Mouse (Mus musculus): ENCODE results near the gene Slc2a9. TPM values are rescaled to one million over a fixed set of nuclear protein-coding genes. Genes with fewer than 3 reads are reported as not detected.

The Slc2a9 gene
- polyA plus RNA-seq, 1 experiment, result 0.01 TPM

GRCm38 (mm10) chr5:38461261-38461660 is 41.7 kb downstream of the Slc2a9 start:
- Histone ChIP-seq H3K36me3 (ENCODE audit: control insufficient read depth) (no peaks in the 10 kb centered on the region), H3K9me3 (ENCODE audit: control insufficient read depth, low read length) (no peaks in the 10 kb centered on the region; the same call in 1 of the 2 replicates), H3K27me3 (ENCODE audit: control insufficient read depth) (no peaks in the 10 kb centered on the region), H3K4me1 (ENCODE audit: control insufficient read depth) (no peaks in the 10 kb centered on the region), H3K4me3 (replicated peaks) (no peak overlapping the region)
- no peak for TF ChIP-seq TAL1 (IDR thresholded peaks at IDR 0.05; ENCODE audit: low read length)
- no peak for TF ChIP-seq GATA1 (IDR thresholded peaks at IDR 0.05; ENCODE audit: low read length)

- no peak overlapping the region for H3K4me3 ChIP-seq (replicated peaks)
- no peaks in the 10 kb centered on the region for H3K9me3 ChIP-seq (ENCODE audit: control insufficient read depth, low read length)
- no peaks in the 10 kb centered on the region for H3K36me3 ChIP-seq (ENCODE audit: control insufficient read depth)
- TF ChIP-seq TAL1 (IDR thresholded peaks at IDR 0.05; ENCODE audit: low read length) (no peak), GATA1 (IDR thresholded peaks at IDR 0.05; ENCODE audit: low read length) (no peak)
- no peaks in the 10 kb centered on the region for H3K27me3 ChIP-seq (ENCODE audit: control insufficient read depth)
- H3K4me1 ChIP-seq (ENCODE audit: control insufficient read depth), result no peaks in the 10 kb centered on the region
Observed at GRCm38 (mm10) chr5:38450936-38451335, 52.0 kb downstream of the Slc2a9 start.

DNA sequence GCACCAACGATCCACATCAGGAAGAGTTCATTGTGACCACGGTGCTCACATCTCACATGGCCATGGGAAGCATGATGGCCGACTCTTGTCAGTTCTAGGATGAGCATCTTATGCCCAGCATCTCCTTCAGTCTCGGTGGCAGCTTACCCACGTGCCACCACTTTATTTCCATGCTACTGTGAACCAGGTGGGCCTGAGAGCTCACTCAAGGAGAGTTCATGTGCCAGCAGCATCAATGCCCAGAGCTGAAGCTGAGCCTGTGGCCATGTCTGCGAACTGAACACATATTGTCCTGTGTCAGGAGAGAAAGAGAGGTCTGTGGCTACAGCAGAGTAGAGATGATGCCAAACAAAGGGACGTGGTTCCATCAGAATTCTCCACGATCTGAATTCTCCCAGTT is 53.3 kb downstream of the Slc2a9 start:
- no peaks in the 10 kb centered on the region for H3K4me1 ChIP-seq (ENCODE audit: control insufficient read depth)
- H3K36me3 ChIP-seq (ENCODE audit: control insufficient read depth), result no peaks in the 10 kb centered on the region
- no peaks in the 10 kb centered on the region for H3K27me3 ChIP-seq (ENCODE audit: control insufficient read depth)
- no peak overlapping the region for H3K4me3 ChIP-seq (replicated peaks)
- H3K9me3 ChIP-seq (ENCODE audit: control insufficient read depth, low read length), result no peaks in the 10 kb centered on the region
- TF ChIP-seq GATA1 (IDR thresholded peaks at IDR 0.05; ENCODE audit: low read length) (no peak), TAL1 (IDR thresholded peaks at IDR 0.05; ENCODE audit: low read length) (no peak)

DNA sequence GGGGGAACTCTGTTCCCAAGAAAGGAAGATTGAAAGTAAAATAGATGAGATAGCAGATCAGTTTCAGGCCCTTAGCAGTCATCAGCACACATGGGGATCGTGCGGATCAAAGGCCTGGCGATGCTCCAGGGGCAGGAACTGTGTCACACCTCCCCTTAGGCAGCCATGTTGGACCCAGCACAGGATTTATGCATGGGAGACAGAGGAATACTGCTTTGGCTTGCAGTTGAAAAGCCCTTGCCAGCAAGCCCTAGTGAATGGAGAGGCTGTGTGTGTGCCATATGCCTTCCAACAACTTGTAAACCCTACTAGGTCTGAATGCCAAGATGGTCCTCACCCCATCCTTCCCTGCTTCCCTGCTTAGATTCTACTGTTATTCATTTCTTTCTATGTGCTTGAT is 54.8 kb downstream of the Slc2a9 start:
- Histone ChIP-seq H3K4me3 (replicated peaks) (no peak overlapping the region), H3K27me3 (ENCODE audit: control insufficient read depth) (no peaks in the 10 kb centered on the region), H3K9me3 (ENCODE audit: control insufficient read depth, low read length) (no peaks in the 10 kb centered on the region), H3K36me3 (ENCODE audit: control insufficient read depth) (no peaks in the 10 kb centered on the region), H3K4me1 (ENCODE audit: control insufficient read depth) (no peaks in the 10 kb centered on the region)
- TF ChIP-seq GATA1 (IDR thresholded peaks at IDR 0.05; ENCODE audit: low read length) (no peak), TAL1 (IDR thresholded peaks at IDR 0.05; ENCODE audit: low read length) (no peak)

DNA sequence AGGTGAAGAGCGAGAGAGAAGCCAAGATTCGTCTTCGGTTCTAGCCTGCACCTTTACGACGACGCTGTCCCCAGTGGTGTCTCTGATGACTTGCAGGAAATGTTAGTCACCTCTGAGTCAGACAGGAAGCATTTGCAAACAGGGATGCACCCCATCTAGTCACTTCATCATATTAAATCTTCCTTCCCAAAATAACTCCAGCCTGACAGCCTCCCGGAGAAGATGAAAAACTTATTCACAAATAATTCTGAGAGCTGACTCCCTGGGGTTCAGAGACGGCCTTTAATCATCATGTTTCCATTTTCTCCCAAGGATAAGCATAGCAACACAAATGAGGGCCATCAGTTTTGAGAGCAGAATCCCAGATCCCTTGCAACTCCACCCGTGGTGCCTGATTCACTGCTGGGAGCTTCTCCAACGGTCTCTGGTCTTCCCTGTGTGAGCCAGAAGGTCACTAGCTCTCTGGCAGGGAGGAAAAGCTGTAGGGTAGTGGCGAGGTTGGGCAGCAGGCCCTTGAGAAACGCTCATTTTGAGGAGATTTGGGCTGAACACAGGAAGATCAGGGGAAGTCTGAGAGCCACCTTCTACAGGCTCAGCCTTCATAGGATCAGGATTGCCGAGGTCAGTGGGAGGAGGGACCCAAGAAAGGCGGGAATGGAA is 56.5 kb downstream of the Slc2a9 start:
- Histone ChIP-seq H3K27me3 (ENCODE audit: control insufficient read depth) (no peaks in the 10 kb centered on the region), H3K36me3 (ENCODE audit: control insufficient read depth) (no peaks in the 10 kb centered on the region), H3K4me3 (replicated peaks) (no peak overlapping the region), H3K9me3 (ENCODE audit: control insufficient read depth, low read length) (no peaks in the 10 kb centered on the region), H3K4me1 (ENCODE audit: control insufficient read depth) (no peaks in the 10 kb centered on the region)
- TF ChIP-seq GATA1 (IDR thresholded peaks at IDR 0.05; ENCODE audit: low read length) (no peak), TAL1 (IDR thresholded peaks at IDR 0.05; ENCODE audit: low read length) (no peak)

DNA sequence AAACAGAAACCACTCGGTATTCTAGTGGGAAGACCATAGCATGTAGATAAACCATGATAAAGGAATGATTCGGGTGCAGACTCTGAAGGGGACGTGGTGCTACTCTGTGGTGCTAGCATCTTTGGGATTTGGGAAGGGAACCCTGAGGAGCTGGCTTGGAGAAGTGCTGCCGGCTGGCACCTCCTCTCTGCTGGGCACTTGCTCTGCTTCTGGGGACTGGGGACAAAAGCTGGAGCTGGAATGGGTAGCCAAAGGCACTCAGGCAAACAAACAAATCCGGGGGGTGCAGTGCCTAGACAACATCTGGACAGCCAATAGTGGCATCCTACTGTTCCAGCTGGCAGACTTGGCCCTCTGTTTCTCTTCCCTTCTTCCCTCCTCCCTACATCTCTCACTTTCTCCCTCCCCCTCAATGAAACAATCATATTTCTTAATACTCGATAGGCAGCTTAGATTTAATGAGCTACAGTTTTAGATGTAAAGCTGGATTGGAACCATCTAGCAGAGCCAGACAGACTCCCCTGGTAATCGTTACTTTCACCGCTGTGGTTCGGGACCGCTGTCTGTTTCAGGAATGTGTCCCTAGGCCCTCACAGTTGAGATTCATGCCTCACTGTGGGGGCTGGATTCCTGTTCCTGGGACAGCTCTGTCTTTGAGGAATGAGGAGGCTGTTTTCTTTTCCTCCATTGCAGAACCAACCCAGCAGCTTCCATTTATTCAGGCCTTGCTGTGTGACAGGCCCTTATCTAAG is 61.7 kb downstream of the Slc2a9 start:
- TF ChIP-seq GATA1 (IDR thresholded peaks at IDR 0.05; ENCODE audit: low read length), result no peak
- TF ChIP-seq TAL1 (IDR thresholded peaks at IDR 0.05; ENCODE audit: low read length), result no peak
- no peak overlapping the region for H3K4me3 ChIP-seq (replicated peaks)
- H3K36me3 ChIP-seq (ENCODE audit: control insufficient read depth), result peaks cover 9% of the 10 kb centered on the region; the same call in 1 of the 2 replicates
- no peaks in the 10 kb centered on the region for H3K4me1 ChIP-seq (ENCODE audit: control insufficient read depth)
- H3K27me3 ChIP-seq (ENCODE audit: control insufficient read depth), result no peaks in the 10 kb centered on the region
- H3K9me3 ChIP-seq (ENCODE audit: control insufficient read depth, low read length), result peaks cover 18% of the 10 kb centered on the region

GRCm38 (mm10) chr5:38440252-38441005 is 62.5 kb downstream of the Slc2a9 start:
- TF ChIP-seq TAL1 (IDR thresholded peaks at IDR 0.05; ENCODE audit: low read length) (no peak), GATA1 (IDR thresholded peaks at IDR 0.05; ENCODE audit: low read length) (no peak)
- H3K9me3 ChIP-seq (ENCODE audit: control insufficient read depth, low read length), result peaks cover 18% of the 10 kb centered on the region
- H3K4me1 ChIP-seq (ENCODE audit: control insufficient read depth), result no peaks in the 10 kb centered on the region
- H3K27me3 ChIP-seq (ENCODE audit: control insufficient read depth), result no peaks in the 10 kb centered on the region
- H3K36me3 ChIP-seq (ENCODE audit: control insufficient read depth), result peaks cover 9% of the 10 kb centered on the region; the same call in 1 of the 2 replicates
- H3K4me3 ChIP-seq (replicated peaks), result no peak overlapping the region

GRCm38 (mm10) chr5:38436681-38437080 is 66.3 kb downstream of the Slc2a9 start:
- no peak for TF ChIP-seq GATA1 (IDR thresholded peaks at IDR 0.05; ENCODE audit: low read length)
- no peak for TF ChIP-seq TAL1 (IDR thresholded peaks at IDR 0.05; ENCODE audit: low read length)
- Histone ChIP-seq H3K4me3 (replicated peaks) (no peak overlapping the region), H3K27me3 (ENCODE audit: control insufficient read depth) (no peaks in the 10 kb centered on the region), H3K4me1 (ENCODE audit: control insufficient read depth) (no peaks in the 10 kb centered on the region), H3K36me3 (ENCODE audit: control insufficient read depth) (peaks cover 9% of the 10 kb centered on the region; the same call in 1 of the 2 replicates), H3K9me3 (ENCODE audit: control insufficient read depth, low read length) (peaks cover 18% of the 10 kb centered on the region)

- no peak for TF ChIP-seq TAL1 (IDR thresholded peaks at IDR 0.05; ENCODE audit: low read length)
- no peak for TF ChIP-seq GATA1 (IDR thresholded peaks at IDR 0.05; ENCODE audit: low read length)
- Histone ChIP-seq H3K36me3 (ENCODE audit: control insufficient read depth) (peaks cover 9% of the 10 kb centered on the region; the same call in 1 of the 2 replicates), H3K4me3 (replicated peaks) (no peak overlapping the region), H3K27me3 (ENCODE audit: control insufficient read depth) (no peaks in the 10 kb centered on the region), H3K4me1 (ENCODE audit: control insufficient read depth) (no peaks in the 10 kb centered on the region), H3K9me3 (ENCODE audit: control insufficient read depth, low read length) (peaks cover 18% of the 10 kb centered on the region)
Observed at GRCm38 (mm10) chr5:38434875-38435274, 68.1 kb downstream of the Slc2a9 start.

All from erythroblast, embryonic 14.5 days (primary cell).